Mouse (Mus musculus) adrenal gland, adult 18-20 months (tissue): Measurements from ENCODE around the gene Gpr180. TPM values are rescaled to one million over a fixed set of nuclear protein-coding genes. Genes with fewer than 3 reads are reported as not detected.
"Not testable (repeated sequence)": the region's sequence is repeated elsewhere in the genome, so short reads cannot be mapped to it uniquely, and the experiment has no call there.

ENCODE experiments used
- DNase-seq, 2 experiments: peaks; one replicate each; pipeline ENCODE4 v3.0.0; 2021 to 2022; ENCODE audit warnings: low spot score in 2 of 2
- total RNA-seq, 2 experiments: library from RNA; stranded (reverse); gene quantifications; 1 replicate in 1 of 2; 2 replicates in 1 of 2; pipeline ENCODE4 v1.2.3; 2021

Gene Gpr180
- total RNA-seq, 2 experiments from 2014 or later: 21.1 to 27.3 TPM

DNA sequence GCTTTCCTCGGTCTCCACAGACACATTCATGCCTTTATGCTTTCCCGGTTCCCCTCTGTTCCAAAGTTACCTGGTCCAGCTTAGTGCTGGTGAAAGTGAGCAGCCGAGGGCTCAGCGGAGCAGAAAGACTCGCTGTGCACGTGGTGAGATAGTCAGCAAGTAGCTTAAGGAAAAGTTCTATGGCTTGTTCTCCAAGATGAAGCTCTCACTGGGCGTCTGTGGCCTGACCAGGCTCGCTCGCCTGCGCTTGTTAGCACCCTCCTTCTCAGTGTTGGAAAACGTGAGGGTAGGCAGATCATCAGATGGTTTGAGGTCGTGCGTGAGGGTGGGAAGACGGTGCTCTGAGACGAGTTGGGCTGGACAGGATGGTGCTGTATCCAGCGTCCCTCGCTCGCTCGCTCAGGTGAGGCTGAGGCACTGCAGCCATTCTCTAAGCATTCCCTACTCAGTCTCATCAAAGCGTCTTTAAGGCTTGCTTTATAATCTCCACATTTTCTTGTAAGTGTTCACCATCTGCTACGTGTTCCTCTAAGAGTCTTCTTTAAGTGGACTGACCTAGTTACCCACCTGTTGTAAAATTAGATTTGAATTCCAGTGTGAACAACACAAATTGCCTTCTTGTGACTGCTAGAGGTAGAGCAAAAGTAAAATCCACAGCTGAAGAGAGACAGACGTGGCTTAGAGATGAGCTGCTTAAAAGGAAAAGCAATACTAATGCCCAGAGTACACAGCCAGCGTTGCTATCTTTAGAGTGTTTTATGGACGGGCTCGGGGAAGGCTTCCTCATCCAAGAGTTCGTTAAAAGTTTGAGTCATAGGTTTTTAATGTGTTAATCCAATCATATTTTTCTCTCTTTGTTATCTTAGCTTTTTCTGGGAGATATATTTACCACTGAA lies 13.9 kb downstream of the Gpr180 start:
- no peak for DNase-seq

GRCm38 (mm10) chr14:118151651-118152293 lies 14.8 kb downstream of the Gpr180 start:
- DNase-seq: no peak

DNA sequence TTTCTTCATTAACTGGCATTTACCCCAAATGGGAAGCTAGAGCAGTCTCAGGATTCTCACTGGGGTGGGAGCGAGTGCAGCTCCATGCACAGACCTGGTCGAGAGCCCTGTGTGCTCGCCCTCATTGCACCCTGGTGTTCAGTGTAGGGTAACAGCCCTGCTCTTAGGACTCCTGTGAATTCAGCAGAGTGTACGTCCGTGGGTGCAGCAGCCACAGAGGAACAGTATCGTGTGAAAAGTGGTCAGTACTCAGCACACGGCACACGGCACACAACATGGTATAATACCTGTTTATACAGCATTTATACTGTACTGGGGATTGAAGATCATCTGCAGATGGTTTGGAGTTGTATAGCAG lies 15.3 kb downstream of the Gpr180 start:
- DNase-seq: no peak

- not testable (repeated sequence) for DNase-seq
Measured at GRCm38 (mm10) chr14:118156056-118156455, 19.1 kb downstream of the Gpr180 start.

DNA sequence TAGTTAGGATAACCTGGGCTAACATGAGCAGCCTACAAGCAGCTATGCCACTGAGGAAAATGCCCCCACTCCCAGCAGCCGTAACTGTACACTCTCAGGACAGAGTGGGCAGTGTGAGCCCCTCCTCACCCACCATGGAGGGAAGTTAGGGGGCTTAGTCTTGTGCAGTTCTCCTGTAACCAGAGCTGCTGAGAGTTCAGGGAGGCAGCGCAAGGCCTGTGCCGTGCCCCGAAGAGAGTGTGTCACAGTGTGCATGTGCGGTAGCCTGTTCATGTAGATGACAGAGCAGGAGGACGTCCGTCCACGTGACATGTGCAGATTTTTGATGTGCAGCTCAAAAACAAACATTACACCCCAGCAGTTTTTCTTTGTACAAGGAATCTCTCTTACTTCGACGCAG lies 19.8 kb downstream of the Gpr180 start:
- no peak for DNase-seq

DNA sequence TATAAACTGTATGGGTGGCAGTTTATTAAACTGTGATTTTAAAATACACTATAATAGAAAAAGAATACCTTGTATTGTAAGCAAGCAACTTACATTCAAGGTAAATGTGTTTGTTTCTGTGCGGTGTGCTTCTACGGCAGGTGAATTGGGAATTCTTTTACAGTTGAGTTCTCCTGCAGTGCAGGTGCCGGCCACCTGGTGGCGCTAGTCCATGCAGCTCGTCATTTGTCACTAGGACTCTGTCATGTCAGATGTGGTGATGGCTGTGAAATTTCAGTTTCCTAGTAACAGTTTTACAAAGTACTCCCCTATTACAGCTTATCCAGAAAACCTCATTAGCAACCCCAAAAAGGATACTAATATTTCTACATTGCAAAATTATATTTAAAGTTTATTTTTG lies 20.2 kb downstream of the Gpr180 start:
- peak; percentile 42 to 54 for DNase-seq

GRCm38 (mm10) chr14:118161751-118162150 lies 24.8 kb downstream of the Gpr180 start:
- no peak for DNase-seq

- DNase-seq: no peak
Measured at GRCm38 (mm10) chr14:118162640-118163039, 25.7 kb downstream of the Gpr180 start.

DNA sequence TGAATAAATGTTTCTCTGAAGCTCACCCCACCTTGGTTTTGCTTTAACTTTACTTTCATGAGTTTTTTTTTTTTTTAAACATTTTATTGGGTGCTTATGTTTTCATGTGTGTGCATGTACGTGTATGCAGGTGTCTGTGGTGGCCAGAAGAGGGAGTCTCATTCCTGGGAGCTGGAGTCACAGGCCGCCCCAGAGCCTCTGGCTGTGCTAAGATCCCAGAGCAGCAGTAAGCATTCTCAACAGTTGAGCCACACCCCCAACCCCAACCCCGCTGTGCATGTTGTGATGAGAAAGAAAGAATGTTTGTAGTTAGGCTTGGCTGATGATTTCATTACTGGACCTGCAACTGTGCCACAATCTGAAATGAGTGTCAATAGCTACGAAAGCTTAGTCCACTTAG lies 31.8 kb downstream of the Gpr180 start:
- DNase-seq: no peak

DNA sequence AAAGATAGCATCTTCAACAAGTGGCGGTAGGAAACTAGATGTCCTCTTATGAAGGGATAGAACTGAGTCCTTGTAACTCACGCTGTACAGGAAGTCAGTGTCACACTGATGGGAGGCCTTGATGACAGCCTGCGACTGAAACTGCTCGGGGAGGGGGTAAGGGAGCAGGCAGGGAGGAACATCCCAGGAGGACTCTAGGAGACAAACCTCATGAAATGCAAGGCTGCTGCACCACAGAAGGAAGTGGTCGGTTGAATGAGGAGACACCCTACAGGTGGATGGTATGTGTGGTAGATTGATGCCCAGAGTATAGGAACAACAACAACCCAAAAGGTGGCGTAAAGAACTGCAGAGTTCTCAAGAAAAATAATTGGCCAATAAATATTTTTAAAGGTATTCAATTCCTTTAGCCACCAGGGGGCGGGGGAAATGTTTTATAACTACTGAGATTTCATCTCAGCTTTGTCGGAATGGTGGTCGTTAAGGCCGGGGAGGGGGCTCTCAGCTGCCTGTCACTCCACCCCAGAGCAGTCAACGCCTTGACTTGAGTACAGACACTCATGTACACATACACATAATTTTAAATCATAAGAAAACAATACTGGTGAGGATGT lies 36.7 kb downstream of the Gpr180 start:
- DNase-seq: no peak

DNA sequence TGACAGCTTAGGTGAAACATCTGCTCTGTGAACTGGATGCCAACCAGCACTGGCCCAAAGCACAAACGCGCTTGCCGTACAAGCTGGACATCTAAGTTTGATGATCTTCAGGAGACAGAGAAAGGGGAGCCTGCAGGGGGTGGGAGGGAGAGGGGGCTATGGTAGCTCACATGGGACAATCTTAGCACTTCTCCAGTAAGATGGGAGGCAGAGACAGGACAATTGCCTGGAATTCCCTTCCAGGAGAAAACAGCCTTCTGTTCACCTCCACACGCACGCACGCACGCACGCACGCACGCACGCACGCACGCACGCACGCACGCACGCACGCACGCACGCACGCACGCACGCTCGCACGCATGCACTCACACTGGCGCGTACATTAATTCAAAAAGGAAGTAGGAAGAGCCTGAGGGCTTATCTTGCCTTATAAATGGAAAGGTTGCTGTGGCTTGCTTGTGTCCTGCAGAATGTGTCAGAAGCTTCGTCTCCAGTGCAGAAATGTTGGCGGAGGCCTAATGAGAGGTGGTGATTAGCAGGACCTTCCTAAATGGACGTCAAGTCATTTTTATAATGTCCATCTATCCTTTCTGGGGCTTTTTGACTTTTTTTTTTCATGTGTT lies 38.2 kb downstream of the Gpr180 start:
- DNase-seq: no peak

- no peak for DNase-seq
Measured at GRCm38 (mm10) chr14:118175694-118176085, 38.7 kb downstream of the Gpr180 start.

DNA sequence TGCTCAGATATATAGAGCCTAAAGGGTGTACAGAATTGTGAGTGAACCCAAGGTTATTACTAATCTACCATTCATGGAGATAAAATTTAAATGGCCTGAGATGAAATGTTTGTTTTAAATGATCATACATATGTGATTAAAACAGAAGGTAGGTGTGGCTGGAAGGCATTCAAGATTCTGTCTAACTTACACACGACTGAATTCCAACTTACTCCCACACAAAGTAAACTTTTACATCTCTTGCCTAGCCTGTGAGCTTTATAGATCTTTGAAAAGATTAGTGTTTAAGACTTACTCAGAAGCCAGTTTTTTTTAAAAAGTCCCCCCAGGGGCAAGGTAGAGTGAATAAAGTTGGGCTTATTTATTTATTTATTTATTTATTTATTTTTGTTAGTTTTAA lies 42.3 kb downstream of the Gpr180 start:
- DNase-seq: no peak

DNA sequence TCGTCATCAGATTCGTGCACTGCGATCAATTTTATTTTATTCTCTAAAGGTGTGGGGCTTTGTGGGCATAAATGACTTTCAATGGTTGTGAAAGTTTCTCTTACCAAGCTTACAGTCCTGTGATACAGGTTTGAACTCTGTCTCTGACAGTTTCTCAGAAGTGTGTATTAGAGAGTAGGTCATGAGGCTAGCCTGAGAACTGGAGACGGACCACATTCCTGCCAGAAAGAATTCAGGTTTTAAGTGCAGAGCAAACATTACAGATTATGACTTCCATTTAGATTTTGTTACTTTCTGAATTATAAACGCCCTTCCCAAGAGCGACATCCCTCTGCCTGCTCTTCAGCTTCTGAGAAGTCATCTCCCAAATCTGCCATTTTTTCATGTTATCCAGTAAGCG lies 42.7 kb downstream of the Gpr180 start:
- no peak for DNase-seq

DNA sequence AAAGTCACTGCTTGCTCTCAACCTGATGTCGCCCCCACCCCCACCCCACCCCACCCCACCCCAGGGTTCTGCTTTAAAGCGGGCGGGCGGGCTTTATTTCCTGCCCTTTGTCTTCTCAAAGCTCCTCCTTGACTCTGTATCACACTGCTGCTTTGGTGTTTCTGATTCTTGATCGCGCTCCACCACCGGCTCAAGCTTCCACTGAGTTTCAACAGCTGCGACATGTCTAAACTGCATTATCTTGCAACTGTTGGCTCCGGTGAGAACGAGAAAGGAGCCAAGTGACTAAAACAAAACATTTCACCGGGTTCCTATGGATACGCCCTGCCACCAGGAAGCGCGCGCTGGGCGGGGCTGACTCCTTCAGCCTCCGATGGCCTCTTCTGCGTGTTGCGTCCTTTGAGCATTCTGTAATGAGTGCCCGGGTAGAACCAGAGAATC lies 43.2 kb downstream of the Gpr180 start:
- DNase-seq: peak; percentile 38 to 41

DNA sequence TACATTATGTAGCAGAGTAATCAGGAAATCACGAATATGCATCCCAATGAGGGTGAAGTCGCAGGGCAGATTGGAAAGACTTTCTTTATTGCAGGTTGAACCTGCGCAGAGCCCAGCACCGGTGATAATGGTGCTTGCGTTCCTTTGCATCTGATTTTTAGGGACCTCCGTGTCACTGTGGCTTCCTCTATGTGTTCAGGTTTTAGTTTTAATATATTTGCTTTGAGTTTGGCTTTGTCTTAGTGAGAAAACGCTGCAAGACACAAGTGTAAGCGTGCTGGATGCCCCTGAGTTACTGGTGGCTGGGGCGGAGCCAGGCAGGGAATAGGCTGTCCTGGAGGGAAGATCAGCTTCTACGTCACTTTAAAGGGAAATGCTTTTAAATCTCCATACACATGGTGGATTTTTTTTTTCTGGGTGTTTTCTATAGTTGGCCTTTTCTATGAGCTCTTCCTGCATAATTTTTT lies 43.8 kb downstream of the Gpr180 start:
- DNase-seq: peak in 1 of 2 experiments; percentile 16

GRCm38 (mm10) chr14:118191442-118191841 lies 54.5 kb downstream of the Gpr180 start:
- DNase-seq: no peak

DNA sequence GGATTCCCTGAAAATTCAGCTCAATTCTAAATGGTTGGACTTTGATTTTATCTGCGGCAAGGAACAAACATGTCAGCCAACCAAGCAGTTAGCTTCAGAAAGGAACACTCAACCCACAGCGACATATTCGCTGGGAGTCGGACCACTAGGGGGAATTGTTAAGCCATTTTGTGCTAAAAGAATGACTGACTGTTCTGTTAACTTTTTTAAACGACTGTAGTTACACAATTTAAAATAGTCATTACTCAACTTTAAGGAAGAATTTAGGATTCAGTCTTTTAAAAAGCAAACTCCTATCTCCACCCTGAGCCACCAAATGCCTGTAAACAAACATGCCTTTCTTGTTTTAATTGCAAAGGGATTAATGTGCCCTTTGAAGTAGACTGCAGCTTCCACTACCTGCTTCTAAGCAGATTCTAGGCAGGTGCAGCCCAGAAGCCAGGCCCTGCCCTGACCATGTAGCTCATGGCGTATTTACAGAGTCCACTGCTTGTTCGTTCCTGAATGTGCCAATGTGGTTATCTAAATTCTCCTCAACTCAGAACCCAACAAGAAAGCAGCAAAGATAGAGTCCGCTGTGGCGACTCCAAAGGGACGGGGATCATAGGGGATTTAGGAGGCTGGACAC lies 56.2 kb downstream of the Gpr180 start:
- no peak for DNase-seq

- DNase-seq: no peak
Measured at GRCm38 (mm10) chr14:118193663-118194062, 56.7 kb downstream of the Gpr180 start.

GRCm38 (mm10) chr14:118194219-118194914 lies 57.4 kb downstream of the Gpr180 start:
- DNase-seq: no peak
